Mouse (Mus musculus) liver, adult (tissue): ENCODE results near the gene Map1lc3a.

ENCODE experiments used
- GATA4 ChIP-seq: IDR thresholded peaks from 2 replicates; pipeline ENCODE4 v1.6.1; 2014; ENCODE audit warnings: mild to moderate bottlenecking, low read length; ENCODE audit not compliant: insufficient replicate concordance

Gene Map1lc3a

DNA sequence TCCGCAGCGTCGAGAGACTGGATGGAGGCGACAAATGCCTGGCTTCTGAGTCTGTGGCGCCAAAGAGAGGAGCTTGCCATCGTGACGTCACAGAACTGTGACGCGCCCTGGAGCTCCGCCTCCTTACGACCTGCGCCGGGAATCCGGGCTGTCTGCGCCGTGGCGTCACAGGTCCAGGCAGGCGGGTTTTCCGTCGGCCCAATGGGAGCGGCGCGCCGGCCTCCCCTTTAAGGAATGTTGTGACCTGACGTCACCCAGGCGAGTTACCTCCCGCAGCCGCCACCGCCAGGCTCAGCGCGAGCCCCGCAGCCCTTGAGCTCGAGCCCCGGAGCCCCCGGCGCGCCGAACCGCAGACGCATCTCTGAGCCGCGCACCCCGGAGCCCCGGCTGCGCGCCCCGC, at the start of gene Map1lc3a:
TSS of gene Map1lc3a (plus strand) at position 103 of the 400 bp plus-strand sequence.
- TF ChIP-seq GATA4 = no peak

DNA sequence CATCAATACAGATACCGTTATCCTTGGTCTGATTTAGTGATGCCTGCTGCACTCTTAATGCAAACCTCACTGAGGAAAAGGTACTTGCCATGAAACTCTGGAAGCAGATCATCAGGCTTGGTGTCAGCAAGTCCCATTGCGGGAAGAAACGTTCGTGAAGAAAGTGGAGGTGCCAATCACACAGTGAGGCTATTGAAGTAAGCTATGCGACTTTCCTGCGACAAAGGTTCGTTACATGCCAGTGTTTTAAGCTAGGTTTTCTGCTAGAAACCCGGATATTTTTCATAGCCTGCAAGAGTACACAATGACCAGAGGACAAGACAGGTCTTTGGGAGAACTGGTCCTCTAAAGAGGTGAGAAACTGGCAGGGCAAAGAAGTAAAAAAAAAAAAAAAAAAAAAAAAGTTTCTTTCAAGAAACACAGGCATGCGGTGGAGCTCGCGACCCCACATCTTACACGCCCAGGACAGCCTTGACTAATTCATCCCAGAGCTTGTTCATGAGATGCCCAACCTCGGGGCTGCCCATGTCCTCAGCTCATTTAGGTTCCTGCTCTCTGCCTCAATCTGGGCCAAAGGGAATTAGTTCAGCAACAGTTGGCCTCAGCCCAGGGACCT, 40.2 kb upstream of the Map1lc3a start:
- TF ChIP-seq GATA4 = no peak

GRCm38 (mm10) chr2:155236362-155236992, 39.6 kb upstream of the Map1lc3a start, which contains the start of gene Dynlrb1:
TSS of gene Dynlrb1 (plus strand) at chr2:155236533.
- no peak; the same call in 1 of the 2 replicates for TF ChIP-seq GATA4

DNA sequence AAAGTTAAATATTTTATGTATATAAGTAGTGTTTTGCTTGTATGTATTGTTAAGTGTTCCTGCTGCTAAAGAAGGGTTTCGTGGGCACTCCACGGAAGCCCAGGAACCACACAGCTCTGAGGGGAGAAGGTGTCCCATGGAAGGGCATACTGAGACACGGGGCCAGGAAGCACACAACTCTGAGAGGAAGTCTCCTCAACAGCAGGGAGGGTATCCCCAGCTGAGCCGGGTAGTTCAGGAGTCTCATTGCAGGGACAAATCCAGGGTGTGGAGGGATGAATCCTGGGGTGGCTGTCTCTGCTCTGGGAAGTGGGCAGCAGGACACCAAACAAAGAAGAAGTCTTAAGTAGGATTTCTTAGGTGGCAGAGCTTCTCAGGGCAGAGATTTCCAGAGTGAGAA, 38.8 kb upstream of the Map1lc3a start:
- no peak for TF ChIP-seq GATA4

- TF ChIP-seq GATA4 = no peak
Measured at GRCm38 (mm10) chr2:155240915-155241314, 35.2 kb upstream of the Map1lc3a start.

DNA sequence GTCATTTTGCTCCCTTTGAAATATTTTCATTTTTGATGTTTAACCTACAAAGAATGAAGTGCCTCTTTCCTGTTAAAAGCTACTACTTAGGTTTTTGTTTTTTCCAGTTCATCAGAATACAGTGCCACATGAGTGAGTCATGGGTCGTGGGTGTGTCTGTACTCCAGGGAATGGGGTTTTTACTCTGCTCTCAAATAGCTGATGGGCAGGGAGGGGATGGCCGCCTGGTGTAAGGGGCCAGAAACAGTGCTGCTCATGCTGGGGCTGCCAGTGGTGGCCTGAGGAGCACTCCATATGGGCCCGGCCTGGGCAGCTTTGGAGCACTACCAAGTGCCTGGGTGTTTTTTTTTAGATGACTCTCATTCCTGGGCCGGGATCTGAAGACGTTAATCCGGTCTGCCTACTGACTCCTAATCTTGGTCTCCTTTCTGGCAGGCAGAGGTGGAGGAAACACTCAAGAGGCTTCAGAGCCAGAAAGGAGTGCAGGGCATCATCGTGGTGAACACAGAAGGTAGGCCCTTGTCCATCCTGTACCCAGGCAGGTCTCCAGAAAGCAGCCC, 33.7 kb upstream of the Map1lc3a start:
- no peak for TF ChIP-seq GATA4

- TF ChIP-seq GATA4 = no peak
Measured at GRCm38 (mm10) chr2:155246231-155246630, 29.9 kb upstream of the Map1lc3a start.

DNA sequence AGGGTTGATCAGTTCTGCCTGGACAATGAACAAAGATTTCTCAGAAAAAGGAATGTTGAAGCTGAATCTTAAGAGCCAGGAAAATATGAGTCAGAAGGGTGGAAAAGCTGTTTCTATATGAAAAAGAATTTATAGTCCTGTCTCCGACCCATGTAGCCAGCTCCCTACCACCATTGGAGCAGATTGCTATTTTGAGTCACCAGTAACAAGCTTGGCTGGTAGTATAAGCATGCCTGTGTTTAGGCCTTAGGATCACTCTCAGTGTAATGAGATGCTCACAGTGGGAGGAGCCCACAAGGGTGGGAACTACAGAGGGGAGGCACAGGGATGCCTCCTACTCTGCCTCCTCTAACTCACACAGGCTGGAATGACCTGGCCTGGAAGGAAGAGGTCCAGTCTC, 27.9 kb upstream of the Map1lc3a start:
- TF ChIP-seq GATA4 = no peak

GRCm38 (mm10) chr2:155248718-155249117, 27.4 kb upstream of the Map1lc3a start:
- TF ChIP-seq GATA4 = no peak

GRCm38 (mm10) chr2:155249588-155249987, 26.5 kb upstream of the Map1lc3a start:
- TF ChIP-seq GATA4 = no peak

- TF ChIP-seq GATA4 = no peak
Measured at GRCm38 (mm10) chr2:155265526-155265925, 10.6 kb upstream of the Map1lc3a start.

- no peak for TF ChIP-seq GATA4
Measured at GRCm38 (mm10) chr2:155266896-155267295, 9.2 kb upstream of the Map1lc3a start.

DNA sequence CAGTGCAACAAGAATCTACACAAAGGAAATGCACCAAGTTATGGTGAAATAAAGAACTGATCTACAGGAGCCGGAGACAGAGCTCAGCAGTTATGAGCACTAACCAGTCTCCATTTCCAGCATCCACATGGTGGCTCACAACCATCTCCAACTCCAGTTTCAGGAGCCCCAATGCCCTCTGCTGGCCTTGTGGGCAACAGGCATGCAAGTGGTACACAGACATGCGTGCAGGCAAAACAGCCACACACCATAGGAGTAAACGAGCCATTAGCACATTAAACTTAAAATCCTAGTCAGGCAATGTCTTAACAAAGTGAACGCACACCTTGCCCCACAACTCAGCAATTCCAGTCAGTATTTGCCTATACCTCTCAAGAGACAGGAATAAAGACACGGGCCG, 4.1 kb upstream of the Map1lc3a start:
- TF ChIP-seq GATA4 = no peak

- TF ChIP-seq GATA4 = no peak
Measured at GRCm38 (mm10) chr2:155272396-155273170, 3.5 kb upstream of the Map1lc3a start.

- no peak for TF ChIP-seq GATA4
Measured at GRCm38 (mm10) chr2:155273603-155274002, 2.5 kb upstream of the Map1lc3a start.
